Mouse (Mus musculus) left cerebral cortex, postnatal 10 days (tissue): ENCODE data around the gene Gxylt1. TPM values are rescaled to one million over a fixed set of nuclear protein-coding genes. Genes with fewer than 3 reads are reported as not detected.

Source experiments
- DNase-seq, 2 experiments: peaks; one replicate each; pipeline ENCODE4 v3.0.0; 2021 to 2022; ENCODE audit warnings: low spot score in 2 of 2, mixed read lengths in 1 of 2; ENCODE audit errors: extremely low spot score in 1 of 2
- intact Hi-C: fragments of 180-260 bp; cut with DNase I; formaldehyde crosslinking; loops from one replicate; pipeline ENCODE4 v1.15.1; 2025
- total RNA-seq, 2 experiments: library from RNA; stranded (reverse); gene quantifications; 2 replicates each; pipeline ENCODE4 v1.2.3; 2021

Gxylt1 gene
- total RNA-seq, 2 experiments from 2014 or later, result 10.7 to 10.8 TPM

DNA sequence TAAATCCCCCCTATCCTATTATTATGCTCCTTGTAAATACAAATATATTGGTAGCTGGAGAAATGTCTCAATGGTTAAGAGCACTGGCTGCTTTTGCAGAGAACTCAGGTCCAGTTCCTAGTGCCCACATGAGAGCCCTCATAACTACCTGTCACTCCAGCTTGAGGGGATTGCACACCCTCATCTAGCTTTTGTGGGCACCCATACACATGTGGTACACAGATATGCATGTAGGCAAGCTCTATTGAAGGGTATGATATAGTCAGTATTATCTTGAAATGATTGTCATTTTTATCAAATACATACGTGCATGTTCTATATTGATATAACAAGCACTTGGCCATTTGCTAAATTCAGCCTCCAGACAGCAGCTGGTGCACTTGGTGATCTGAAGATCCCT, 70.1 kb downstream of the Gxylt1 start:
- intact Hi-C loops, result no loop called here
- DNase-seq, result no peak

DNA sequence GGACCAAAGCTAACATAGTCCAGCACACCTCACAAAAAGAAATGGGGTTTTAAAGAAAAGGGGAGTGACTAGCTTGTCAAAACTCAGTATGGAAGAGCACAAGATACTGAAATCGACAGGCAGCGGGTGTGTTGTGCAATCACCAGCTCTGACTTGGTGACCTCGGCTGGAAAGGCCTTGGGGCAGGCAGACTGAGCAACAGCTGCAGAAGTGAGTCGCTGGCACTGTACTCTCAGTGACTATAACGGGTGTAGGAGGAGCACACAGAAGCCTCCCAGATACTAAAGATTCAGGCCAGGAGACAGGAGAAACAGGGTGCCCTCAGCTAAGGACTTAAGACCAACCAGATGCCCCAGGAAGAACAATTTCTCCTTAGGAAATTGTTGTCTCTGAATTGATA, 73.0 kb downstream of the Gxylt1 start:
- intact Hi-C loops, result no loop called here
- DNase-seq, result no peak

DNA sequence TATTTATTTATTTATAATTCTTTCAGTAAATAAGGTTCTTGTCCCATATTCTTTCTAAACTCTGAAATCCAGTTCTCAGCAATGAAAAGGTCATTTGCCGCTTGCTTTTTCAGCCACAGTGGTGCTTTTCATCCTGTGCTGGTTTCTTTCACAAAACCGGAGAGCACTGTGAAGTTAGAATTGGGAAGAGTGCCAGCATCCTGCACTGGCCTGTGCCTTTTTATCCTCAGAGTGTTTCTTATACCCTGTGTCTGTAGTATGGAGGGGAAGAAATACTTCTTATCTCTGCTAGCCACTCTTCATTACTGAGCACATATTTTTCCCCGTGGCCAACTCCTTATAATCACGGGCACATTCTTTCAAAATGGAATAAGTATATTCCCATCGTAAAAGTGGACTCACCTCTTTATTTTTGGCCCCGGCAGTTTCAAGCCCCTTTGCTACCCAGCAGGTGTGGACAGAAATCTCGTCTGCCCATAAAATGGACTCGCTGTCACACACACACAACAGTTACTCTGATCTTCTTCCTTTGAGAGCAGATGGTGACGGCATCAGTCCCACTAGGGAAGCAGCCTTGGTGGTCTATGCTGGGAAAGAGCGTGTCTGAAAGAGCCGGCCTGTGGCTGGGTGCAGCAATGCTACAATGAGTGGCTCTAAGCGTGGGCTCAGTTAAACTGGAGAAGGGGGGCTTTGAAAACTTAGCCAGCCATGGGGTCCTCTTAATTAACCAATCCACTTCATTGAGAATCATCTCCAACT, 83.4 kb downstream of the Gxylt1 start:
- peak; percentile 18 to 34 for DNase-seq
- intact Hi-C loops, result loop anchor here (10.0 kb wide), 1 partner anchor 187 kb away; no protein-coding TSS in a partner anchor

Other genes with a start within 250 kb of the Gxylt1 start
- gene Yaf2, start 61.8 kb upstream of the Gxylt1 start, total RNA-seq, result 10 to 100 TPM; 97.5 to 98.5 TPM
- 10 to 100 TPM; 77.6 to 90.7 TPM for gene Zcrb1, start 123.2 kb upstream of the Gxylt1 start, total RNA-seq
- gene Pphln1, start 123.2 kb upstream of the Gxylt1 start, total RNA-seq, result 10 to 100 TPM; 30.8 to 35.8 TPM